Mouse (Mus musculus) brain, embryonic 14.5 days (tissue): ENCODE measurements around the gene Nupr1. TPM values are rescaled to one million over a fixed set of nuclear protein-coding genes. Genes with fewer than 3 reads are reported as not detected.

Source experiments
- DNase-seq: peaks from one replicate; pipeline ENCODE4 v3.0.0-alpha.2; 2011; ENCODE audit warnings: low read depth
- CTCF ChIP-seq: fragments of 200-500 bp; IDR thresholded peaks from 2 replicates; pipeline ENCODE4 v1.5.1; 2012; ENCODE audit warnings: inconsistent platforms, mild to moderate bottlenecking, moderate library complexity, borderline replicate concordance; ENCODE audit not compliant: insufficient read depth, insufficient read length; ENCODE audit errors: extremely low read depth
- POLR2A ChIP-seq: fragments of 200-500 bp; IDR thresholded peaks from 2 replicates; pipeline ENCODE4 v1.6.1; 2012; ENCODE audit warnings: mild to moderate bottlenecking, inconsistent platforms, borderline replicate concordance; ENCODE audit not compliant: poor library complexity, insufficient read depth, insufficient read length, severe bottlenecking; ENCODE audit errors: extremely low read depth
- polyA plus RNA-seq: library from polyadenylated mRNA; depleted of rRNA; stranded (reverse); fragments of >200 nt; gene quantifications from 2 replicates; pipeline ENCODE4 v1.2.3, GENCODE M21; 2012; rRNA removed

Gene Nupr1
- polyA plus RNA-seq = 2.7 and 3.9 TPM in 2 replicates

GRCm38 (mm10) chr7:126630824-126631518, at the start of gene Nupr1:
TSS of gene Nupr1 (minus strand) at chr7:126630861.
- no peak for TF ChIP-seq CTCF
- no peak for TF ChIP-seq POLR2A
- DNase-seq = no peak

GRCm38 (mm10) chr7:126679683-126680082, 49.0 kb upstream of the Nupr1 start:
- no peak for TF ChIP-seq CTCF
- no peak for TF ChIP-seq POLR2A
- DNase-seq = no peak

GRCm38 (mm10) chr7:126678545-126679341, 48.1 kb upstream of the Nupr1 start:
- TF ChIP-seq CTCF = no peak
- TF ChIP-seq POLR2A = no peak
- no peak for DNase-seq

GRCm38 (mm10) chr7:126676631-126677220, 46.1 kb upstream of the Nupr1 start:
- DNase-seq = no peak
- no peak for TF ChIP-seq CTCF
- no peak for TF ChIP-seq POLR2A

- DNase-seq = no peak
- TF ChIP-seq POLR2A = no peak
- no peak for TF ChIP-seq CTCF
Measured at GRCm38 (mm10) chr7:126676207-126676606, 45.5 kb upstream of the Nupr1 start, which contains the start of gene Sult1a1. TSS of gene Sult1a1 (minus strand) at chr7:126676432.

- TF ChIP-seq CTCF = no peak
- TF ChIP-seq POLR2A = no peak
- DNase-seq = no peak
Measured at GRCm38 (mm10) chr7:126675104-126675503, 44.4 kb upstream of the Nupr1 start.

GRCm38 (mm10) chr7:126672111-126672510, 41.5 kb upstream of the Nupr1 start:
- no peak for DNase-seq
- no peak for TF ChIP-seq POLR2A
- TF ChIP-seq CTCF = no peak

- DNase-seq = no peak
- no peak for TF ChIP-seq CTCF
- no peak for TF ChIP-seq POLR2A
Measured at GRCm38 (mm10) chr7:126670152-126670551, 39.5 kb upstream of the Nupr1 start.

GRCm38 (mm10) chr7:126668452-126668851, 37.8 kb upstream of the Nupr1 start:
- TF ChIP-seq CTCF = no peak
- no peak for TF ChIP-seq POLR2A
- peak; percentile 25 for DNase-seq

GRCm38 (mm10) chr7:126667495-126668090, 36.9 kb upstream of the Nupr1 start:
- TF ChIP-seq POLR2A (no peak), CTCF (no peak)
- DNase-seq = no peak

- TF ChIP-seq CTCF (no peak), POLR2A (no peak)
Measured at GRCm38 (mm10) chr7:126665269-126665668, 34.6 kb upstream of the Nupr1 start.

More at GRCm38 (mm10) chr7:126665269-126665668, 34.6 kb upstream of the Nupr1 start:
- no peak for DNase-seq
